Mouse (Mus musculus): Measurements from ENCODE around the gene Btbd6. TPM values are rescaled to one million over a fixed set of nuclear protein-coding genes. Genes with fewer than 3 reads are reported as not detected.

Btbd6 gene
- polyA plus RNA-seq (2016; fragmentation: Nextera tagmentation; extraction: Ambion mirVana): 28.2 and 29.2 TPM in 2 replicates

DNA sequence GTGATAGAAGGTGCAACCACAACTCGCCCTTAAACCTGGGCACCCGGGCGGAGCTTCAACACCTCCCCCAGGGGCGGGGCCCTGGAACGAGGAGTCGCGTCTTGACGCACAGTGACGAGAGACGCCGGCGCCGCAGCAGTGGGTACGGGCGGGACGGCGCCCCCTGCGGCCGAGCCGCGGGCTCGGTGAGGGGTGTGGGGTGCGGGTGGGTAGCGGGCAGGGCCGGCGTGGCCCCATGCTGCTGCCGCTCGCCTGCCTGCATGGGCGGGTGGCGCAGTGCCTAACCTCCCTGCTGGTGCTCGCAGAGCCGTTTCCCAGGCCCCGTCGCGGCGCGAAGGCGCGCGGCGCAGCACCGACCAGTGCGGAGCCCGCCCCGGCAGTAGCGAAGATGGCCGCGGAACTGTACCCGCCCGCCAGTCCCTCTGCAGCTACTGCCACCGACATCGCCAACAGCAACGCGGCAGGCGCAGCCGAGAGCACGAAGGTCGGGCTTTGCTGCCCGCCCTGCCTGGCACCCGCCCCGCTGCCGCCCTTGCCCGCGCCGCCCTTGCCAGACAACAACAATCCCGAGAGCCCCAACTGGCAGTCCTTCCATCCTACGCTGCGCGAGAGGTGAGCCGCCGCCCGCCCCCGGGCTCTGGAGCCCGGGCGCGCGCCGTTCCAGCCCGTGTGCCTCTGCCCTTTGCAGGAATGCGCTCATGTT, at the start of gene Btbd6:
TSS of gene Btbd6 (plus strand) at position 112 of the 703 bp plus-strand sequence.
- H3K9me3 ChIP-seq: no peaks in the 10 kb centered on the region
- peak; percentile 97 for ATAC-seq (ENCODE audit: low FRiP score)
- peak within 1 kb of the TSS; percentile 90 for H3K27ac ChIP-seq
- WGBS: under 1% methylated on average over 73 of the region's 80 CpGs
- H3K36me3 ChIP-seq (replicated peaks): peaks cover 72% of the 10 kb centered on the region
- peak within 1 kb of the TSS; percentile 80 for H3K9ac ChIP-seq
- H3K4me3 ChIP-seq (replicated peaks): peak within 1 kb of the TSS; percentile 72
- no peaks in the 10 kb centered on the region for H3K27me3 ChIP-seq
- peak within 1 kb of the TSS; percentile 89 for H3K4me2 ChIP-seq
- peaks cover 21% of the 10 kb centered on the region for H3K4me1 ChIP-seq

DNA sequence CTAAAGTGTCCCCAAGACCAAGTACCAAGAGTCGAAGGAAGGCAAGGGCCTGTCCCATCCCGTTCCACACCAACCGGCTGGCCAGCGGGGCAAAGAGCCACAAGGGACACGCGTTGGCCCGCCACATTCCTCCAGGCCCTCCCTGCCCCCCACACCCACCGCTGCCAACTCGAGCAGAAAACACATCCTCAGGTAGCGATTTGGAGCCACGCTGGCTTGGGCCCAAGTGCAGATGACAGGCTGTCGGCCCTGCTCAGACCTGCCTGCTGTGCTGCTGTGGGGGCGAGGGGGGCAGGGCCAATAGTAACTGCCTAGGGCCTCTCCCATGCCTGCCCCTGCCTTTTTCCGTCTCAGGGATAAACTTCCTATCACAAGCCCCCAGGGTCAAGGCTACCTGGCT, 49.0 kb upstream of the Btbd6 start:
- 68% methylated on average over 14 of the region's 14 CpGs for WGBS
- peak overlapping the region; percentile 87; the same call in 1 of the 2 replicates for H3K4me2 ChIP-seq

DNA sequence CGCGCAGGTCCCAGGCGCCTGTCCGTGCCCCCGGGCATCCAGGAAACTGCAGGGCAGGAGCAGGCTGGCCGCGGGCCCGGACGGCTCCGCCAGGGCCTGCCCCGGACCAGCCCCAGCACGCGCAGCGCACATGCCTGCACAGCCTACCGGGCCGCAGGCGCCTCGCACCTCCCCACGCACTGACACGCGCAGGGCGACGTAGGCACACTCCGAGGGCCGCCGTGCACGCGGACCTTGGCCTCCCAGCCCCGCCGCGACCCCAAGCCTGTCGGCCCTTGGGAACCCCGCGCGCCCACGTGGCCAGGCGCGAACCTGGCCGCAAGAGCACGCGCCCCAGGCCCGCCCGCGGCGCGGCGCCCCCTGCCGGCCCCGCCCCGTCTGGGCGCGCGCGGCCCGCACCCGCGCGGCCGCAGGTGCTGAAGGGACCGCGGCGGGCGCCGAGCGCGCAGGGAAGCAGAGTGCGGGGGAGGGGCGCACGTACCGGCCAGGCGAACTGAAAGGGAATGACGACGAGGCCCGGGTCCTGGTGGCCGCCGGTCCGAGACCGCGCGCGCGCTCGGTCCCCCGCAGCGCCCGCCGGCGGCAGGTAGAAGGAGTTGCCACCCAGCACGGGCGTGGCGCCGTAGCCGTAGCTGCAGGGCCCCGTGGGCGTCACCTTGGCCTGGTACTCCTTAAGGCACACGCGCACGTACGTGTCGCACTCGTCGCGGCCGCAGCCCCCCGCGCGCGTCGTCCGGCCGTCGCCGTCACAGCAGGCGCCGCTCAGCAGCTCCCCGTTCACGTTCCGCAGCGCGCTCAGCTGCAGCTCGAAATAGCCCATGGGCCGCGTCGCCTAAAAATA, 47.7 kb upstream of the Btbd6 start:
- Histone ChIP-seq H3K9me3 (no peaks in the 10 kb centered on the region), H3K36me3 (replicated peaks) (no peaks in the 10 kb centered on the region)
- peak; percentile 49 for ATAC-seq (ENCODE audit: low FRiP score)

More for the DNA sequence above, 49.0 kb upstream of the Btbd6 start:
- Histone ChIP-seq H3K36me3 (replicated peaks) (no peaks in the 10 kb centered on the region), H3K27ac (no peak overlapping the region), H3K27me3 (peaks cover 70% of the 10 kb centered on the region), H3K9me3 (no peaks in the 10 kb centered on the region), H3K4me3 (replicated peaks) (no peak overlapping the region; the same call in 1 of the 2 replicates), H3K4me1 (peaks cover 44% of the 10 kb centered on the region), H3K9ac (0 out of 2 replicates have a peak overlapping the region, but pooled peaks have one; percentile 12)
- ATAC-seq (ENCODE audit: low FRiP score): no peak

DNA sequence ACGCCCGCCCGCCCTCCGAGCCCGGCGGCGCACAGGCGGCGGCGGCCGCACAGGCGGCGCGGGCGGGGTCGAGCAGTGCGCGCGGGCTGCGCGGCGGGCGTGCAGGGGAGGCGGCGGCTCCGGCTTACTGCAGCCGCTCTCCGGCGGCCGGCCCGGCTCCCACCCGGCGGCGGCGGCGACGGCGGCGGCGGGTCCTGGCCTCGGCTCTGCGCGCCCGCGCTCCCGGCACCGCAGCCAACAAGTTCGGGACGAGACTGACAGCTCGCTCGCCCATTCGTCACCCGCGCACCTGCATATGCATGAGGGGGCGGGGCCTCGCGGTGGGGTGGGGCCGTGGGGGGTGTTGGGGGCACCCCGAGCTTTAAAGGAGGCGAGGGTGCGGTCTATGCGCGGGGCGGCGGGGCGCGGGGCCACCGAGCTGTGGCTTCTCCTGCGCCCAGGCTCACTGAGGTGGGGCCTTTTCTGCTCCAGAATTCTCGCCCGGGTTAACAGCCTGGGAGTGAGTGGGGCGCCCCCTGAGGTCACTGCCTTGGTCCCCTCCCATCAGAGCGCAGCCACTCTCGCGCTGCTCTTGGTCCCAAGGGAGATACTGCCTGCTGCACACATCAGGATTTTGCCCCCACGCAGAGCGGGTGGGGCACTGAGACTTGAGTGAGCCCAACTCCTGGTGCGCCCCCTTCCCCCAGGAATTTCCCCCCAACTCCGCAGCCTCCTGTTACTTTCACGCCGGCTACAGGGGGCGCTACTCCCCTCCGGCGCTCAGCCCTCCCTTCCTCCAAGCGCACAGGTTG, 46.5 kb upstream of the Btbd6 start, which contains the start of gene Jag2:
TSS of gene Jag2 (minus strand) at position 215 of the 791 bp plus-strand sequence.
- Histone ChIP-seq H3K27ac (peak within 1 kb of the TSS; percentile 75), H3K36me3 (replicated peaks) (no peaks in the 10 kb centered on the region), H3K4me2 (peak within 1 kb of the TSS; percentile 87), H3K9ac (peak within 1 kb of the TSS; percentile 56), H3K4me1 (peaks cover 28% of the 10 kb centered on the region), H3K27me3 (peaks cover 74% of the 10 kb centered on the region), H3K4me3 (replicated peaks) (peak within 1 kb of the TSS; percentile 58), H3K9me3 (no peaks in the 10 kb centered on the region)
- peak; percentile 58 for ATAC-seq (ENCODE audit: low FRiP score)
- WGBS: 1% methylated on average over 72 of the region's 85 CpGs

More for the DNA sequence above, 47.7 kb upstream of the Btbd6 start:
- H3K9ac ChIP-seq: peak overlapping the region; percentile 56
- peak overlapping the region; percentile 75 for H3K27ac ChIP-seq
- peaks cover 77% of the 10 kb centered on the region for H3K27me3 ChIP-seq
- peak overlapping the region; percentile 58 for H3K4me3 ChIP-seq (replicated peaks)
- WGBS: 1% methylated on average over 124 of the region's 124 CpGs
- peak overlapping the region; percentile 87 for H3K4me2 ChIP-seq
- H3K4me1 ChIP-seq: peaks cover 30% of the 10 kb centered on the region

DNA sequence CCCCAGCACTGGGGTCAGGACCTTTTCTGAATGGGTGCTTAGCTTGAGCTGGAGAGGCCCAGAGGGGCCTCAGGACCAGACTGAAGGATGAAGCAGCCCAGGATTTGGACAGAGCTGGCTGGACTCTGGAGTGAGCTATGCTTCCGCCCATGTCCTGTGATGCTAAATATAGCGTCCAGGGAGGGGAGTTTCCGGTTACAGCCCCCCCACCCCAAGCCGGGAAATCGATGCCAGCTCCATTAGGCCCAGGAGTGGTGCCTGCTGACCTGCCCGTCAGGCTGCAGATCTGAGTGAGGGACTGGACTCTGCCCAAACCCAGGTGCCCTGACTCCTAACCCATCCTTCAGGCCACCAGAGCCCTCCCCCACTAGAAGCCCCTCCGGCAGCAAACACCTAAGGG, 43.6 kb upstream of the Btbd6 start:
- H3K36me3 ChIP-seq (replicated peaks): no peaks in the 10 kb centered on the region
- WGBS: 73% methylated on average over 7 of the region's 7 CpGs
- ATAC-seq (ENCODE audit: low FRiP score): no peak
- no peaks in the 10 kb centered on the region for H3K9me3 ChIP-seq
- H3K4me1 ChIP-seq: peaks cover 22% of the 10 kb centered on the region
- H3K4me3 ChIP-seq (replicated peaks): no peak overlapping the region
- peaks cover 51% of the 10 kb centered on the region for H3K27me3 ChIP-seq
- no peak overlapping the region for H3K4me2 ChIP-seq
- no peak overlapping the region for H3K9ac ChIP-seq
- H3K27ac ChIP-seq: no peak overlapping the region

DNA sequence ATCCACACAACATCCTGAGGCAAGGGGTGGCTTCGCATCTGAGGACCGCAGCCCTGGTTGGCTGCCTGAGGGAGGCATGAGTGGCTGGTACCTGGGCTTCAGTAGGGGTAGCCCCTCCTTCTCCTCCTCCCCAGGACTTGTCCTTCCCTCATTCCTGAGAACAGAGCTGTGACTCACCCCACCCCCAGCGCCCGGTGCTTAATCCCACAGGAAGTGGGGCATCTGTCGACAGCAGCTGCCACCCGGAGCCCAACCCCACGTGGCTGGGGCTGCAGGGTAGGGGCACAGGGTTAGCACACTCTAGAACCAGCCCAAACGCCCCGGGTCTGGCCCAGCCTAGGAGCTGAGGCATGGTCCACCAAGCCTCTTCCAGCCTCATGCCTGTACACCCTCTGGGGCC, 38.4 kb upstream of the Btbd6 start:
- no peak overlapping the region for H3K27ac ChIP-seq
- H3K4me1 ChIP-seq: peaks cover 22% of the 10 kb centered on the region
- WGBS: 57% methylated on average over 9 of the region's 9 CpGs

DNA sequence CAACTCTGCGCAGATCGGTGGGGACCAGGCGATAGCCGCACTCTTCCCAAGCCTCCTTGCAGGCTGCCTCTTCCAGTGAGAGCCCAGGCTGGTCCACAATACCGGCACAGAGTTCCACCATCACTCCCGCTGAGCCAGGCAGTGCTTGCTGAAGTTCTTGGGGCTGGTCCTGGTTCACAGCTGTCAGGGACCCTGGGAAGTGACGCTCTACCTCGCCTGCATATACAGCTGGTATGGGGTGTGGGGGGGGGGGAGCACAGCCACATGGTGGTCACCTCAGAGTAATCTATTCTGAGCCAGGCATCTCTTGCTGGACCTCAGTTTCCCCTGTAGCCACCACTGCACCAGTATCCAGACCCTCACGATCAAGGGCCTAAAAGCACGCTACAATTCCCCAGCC, 37.9 kb upstream of the Btbd6 start:
- ATAC-seq (ENCODE audit: low FRiP score): no peak
- Histone ChIP-seq H3K27ac (no peak overlapping the region), H3K9ac (no peak overlapping the region), H3K27me3 (0 out of 2 replicates have a peak, but pooled peaks cover 8% of the 10 kb centered on the region), H3K4me1 (peaks cover 22% of the 10 kb centered on the region), H3K4me3 (replicated peaks) (no peak overlapping the region), H3K36me3 (replicated peaks) (no peaks in the 10 kb centered on the region), H3K4me2 (no peak overlapping the region), H3K9me3 (no peaks in the 10 kb centered on the region)
- 84% methylated on average over 10 of the region's 10 CpGs for WGBS

More for the DNA sequence above, 38.4 kb upstream of the Btbd6 start:
- no peak for ATAC-seq (ENCODE audit: low FRiP score)
- Histone ChIP-seq H3K9me3 (no peaks in the 10 kb centered on the region), H3K36me3 (replicated peaks) (no peaks in the 10 kb centered on the region), H3K4me2 (no peak overlapping the region), H3K4me3 (replicated peaks) (no peak overlapping the region), H3K27me3 (peaks cover 5% of the 10 kb centered on the region; the same call in 1 of the 2 replicates), H3K9ac (no peak overlapping the region)

DNA sequence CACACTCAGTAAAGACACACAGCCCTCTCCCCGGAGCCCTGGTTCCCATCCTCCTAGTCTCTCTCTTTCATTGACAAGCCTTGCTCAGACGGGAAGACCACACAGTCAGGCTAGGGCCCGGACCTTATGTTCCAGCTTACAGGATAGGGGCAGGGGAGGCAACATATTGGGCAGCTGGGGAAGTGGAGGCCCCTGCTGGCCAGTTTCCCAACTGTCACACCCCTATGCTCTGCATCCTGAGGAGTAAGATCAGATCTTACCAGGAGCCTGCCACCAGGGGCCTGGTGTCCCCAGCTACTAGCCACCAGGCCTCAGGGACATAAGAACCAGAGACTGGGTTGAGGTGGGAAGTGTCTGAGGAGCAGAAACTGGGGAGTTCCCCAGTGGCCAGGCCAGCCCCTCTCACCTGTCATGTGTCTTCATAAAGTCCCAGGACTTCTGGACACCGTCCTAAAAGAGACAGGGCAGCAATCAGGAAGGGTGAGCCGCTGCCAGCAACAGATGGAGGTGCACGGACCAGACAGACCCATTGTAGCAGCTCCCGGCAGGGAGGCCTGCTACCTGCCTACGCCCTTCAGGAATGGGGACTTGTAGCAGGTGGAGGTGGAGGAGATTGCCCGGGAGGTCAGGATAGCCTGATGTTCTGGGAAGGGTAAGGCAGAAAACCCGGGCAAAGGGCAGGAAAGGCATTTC, 37.3 kb upstream of the Btbd6 start:
- ATAC-seq (ENCODE audit: low FRiP score): no peak
- 0 out of 2 replicates have a peak, but pooled peaks cover 11% of the 10 kb centered on the region for H3K27me3 ChIP-seq
- H3K4me2 ChIP-seq: no peak overlapping the region
- no peak overlapping the region for H3K9ac ChIP-seq
- H3K4me3 ChIP-seq (replicated peaks): no peak overlapping the region
- H3K4me1 ChIP-seq: peaks cover 22% of the 10 kb centered on the region
- H3K27ac ChIP-seq: no peak overlapping the region
- no peaks in the 10 kb centered on the region for H3K9me3 ChIP-seq
- WGBS: 61% methylated on average over 10 of the region's 10 CpGs
- H3K36me3 ChIP-seq (replicated peaks): no peaks in the 10 kb centered on the region

DNA sequence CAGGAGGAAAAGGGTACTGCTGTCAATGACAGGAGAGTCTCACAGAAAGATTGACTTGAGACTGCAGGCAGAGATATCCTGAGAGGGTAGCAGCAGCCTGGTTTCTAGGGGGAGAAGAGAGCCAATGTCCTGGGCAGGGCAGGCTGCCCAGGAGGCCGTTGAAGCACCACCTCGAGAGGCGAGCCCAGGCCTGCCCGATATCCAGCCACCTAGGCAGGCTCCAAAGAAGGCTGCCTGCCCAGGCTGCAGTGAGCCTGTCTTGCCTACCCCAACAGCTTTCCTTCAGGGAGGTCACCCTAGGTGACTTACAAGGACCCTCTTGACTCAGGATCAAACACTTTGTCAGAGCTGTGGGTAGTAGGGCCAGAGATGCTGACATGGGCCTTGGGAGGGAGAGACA, 36.0 kb upstream of the Btbd6 start:
- Histone ChIP-seq H3K9me3 (no peaks in the 10 kb centered on the region), H3K27me3 (0 out of 2 replicates have a peak, but pooled peaks cover 11% of the 10 kb centered on the region), H3K4me2 (no peak overlapping the region), H3K4me1 (peaks cover 22% of the 10 kb centered on the region), H3K9ac (no peak overlapping the region), H3K36me3 (replicated peaks) (no peaks in the 10 kb centered on the region), H3K27ac (peak overlapping the region; percentile 42; the same call in 1 of the 2 replicates), H3K4me3 (replicated peaks) (no peak overlapping the region)
- 88% methylated on average over 4 of the region's 4 CpGs for WGBS
- no peak for ATAC-seq (ENCODE audit: low FRiP score)

DNA sequence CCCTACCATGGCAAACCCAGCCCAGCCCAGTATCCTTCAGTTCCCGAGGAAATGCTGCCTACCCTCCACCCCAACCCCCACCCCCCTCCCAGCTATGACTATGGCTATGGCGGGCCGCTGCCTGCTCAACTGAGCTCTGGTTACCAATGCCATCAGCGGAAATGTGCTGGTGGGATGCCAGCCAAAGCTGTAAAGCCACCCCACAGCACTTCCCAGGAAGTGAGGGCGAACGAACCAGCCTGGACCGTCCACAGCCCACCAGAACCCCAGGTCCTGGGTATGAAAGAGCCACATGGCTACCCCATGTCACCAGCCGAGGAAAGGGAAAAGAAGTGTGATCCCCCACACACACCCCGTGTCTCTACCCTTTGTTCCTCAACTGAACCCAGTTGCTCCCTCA, 35.6 kb upstream of the Btbd6 start:
- H3K9me3 ChIP-seq: no peaks in the 10 kb centered on the region
- peaks cover 22% of the 10 kb centered on the region for H3K4me1 ChIP-seq
- H3K4me2 ChIP-seq: no peak overlapping the region
- H3K9ac ChIP-seq: no peak overlapping the region
- no peak overlapping the region for H3K27ac ChIP-seq
- no peak overlapping the region for H3K4me3 ChIP-seq (replicated peaks)
- WGBS: 84% methylated on average over 9 of the region's 9 CpGs
- 0 out of 2 replicates have a peak, but pooled peaks cover 11% of the 10 kb centered on the region for H3K27me3 ChIP-seq
- no peaks in the 10 kb centered on the region for H3K36me3 ChIP-seq (replicated peaks)
- ATAC-seq (ENCODE audit: low FRiP score): no peak

DNA sequence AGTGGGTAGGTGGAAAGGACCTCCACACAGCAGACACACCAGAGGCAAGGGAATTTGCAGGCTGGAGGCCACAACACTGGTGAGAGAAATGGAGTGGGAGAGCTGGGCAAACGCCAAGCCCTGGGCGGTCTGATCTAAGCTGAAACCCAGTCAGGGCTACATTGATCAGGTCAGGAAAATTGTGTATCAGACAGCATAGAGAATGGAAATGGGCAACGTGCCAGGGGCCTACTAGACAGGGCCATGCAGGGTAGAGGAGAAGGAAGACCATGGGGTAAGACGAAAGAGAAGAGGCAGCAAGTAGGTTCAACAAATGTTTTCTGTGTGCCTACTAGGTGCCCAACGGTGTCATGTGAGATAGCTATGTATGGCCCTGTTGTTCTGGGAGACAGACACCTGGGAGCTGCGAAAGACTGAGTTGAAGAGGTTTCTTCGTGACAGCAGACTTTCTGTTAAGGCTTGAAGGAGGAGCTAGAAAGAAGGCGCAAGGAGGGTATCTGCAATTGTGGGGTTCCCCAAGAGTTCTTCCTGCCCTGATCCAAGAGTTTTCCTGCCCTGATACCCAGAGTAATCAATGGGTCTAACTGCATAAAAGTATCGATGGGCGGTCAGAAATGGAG, 35.0 kb upstream of the Btbd6 start:
- Histone ChIP-seq H3K36me3 (replicated peaks) (no peaks in the 10 kb centered on the region), H3K27me3 (0 out of 2 replicates have a peak, but pooled peaks cover 11% of the 10 kb centered on the region), H3K9me3 (no peaks in the 10 kb centered on the region), H3K4me1 (peaks cover 22% of the 10 kb centered on the region), H3K4me2 (peak overlapping the region; percentile 63), H3K9ac (peak overlapping the region; percentile 63), H3K27ac (no peak overlapping the region), H3K4me3 (replicated peaks) (peak overlapping the region; percentile 61)
- WGBS: 42% methylated on average over 10 of the region's 10 CpGs
- peak; percentile 12 for ATAC-seq (ENCODE audit: low FRiP score)
